Mouse (Mus musculus) NIH3T3 (cell line): ENCODE measurements at regions not wholly inside any gene's neighbourhood (a gene's known extent, or its start where the extent isn't known, plus 50 kb on each side); places are given as distances from the start of the nearest gene placed in this dataset.

Experiments
- DNase-seq: peaks from one replicate; pipeline ENCODE4 v3.0.0-alpha.2; 2012; ENCODE audit warnings: low read depth

- DNase-seq, result no peak
These were observed 118.9 kb upstream of the 1700064H15Rik start for GRCm38 (mm10) chr3:19747361-19747760.

- DNase-seq, result no peak
These were observed 123.5 kb upstream of the 1700064H15Rik start for GRCm38 (mm10) chr3:19751946-19752345.

GRCm38 (mm10) chr3:19754011-19754410 is 125.5 kb upstream of the 1700064H15Rik start:
- DNase-seq, result no peak

DNA sequence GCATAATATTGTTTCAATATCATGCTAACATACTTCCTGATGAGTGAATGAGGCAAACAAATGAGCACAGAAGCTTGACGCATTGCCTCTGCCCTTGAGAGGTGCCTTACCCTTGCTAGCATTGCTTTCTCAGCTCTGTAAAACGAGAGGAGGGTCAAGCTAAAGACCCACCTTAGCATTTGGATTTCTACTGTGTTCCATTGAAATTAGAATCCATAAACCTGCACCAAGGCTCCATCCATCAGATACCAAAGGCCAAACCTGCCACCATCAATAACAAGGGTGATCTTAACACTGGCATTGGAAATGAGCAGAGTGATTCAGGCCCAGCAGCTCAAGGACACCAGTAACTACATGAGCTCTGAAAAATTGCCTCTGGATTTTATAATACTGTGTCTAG is 126.2 kb upstream of the 1700064H15Rik start:
- DNase-seq, result no peak

DNA sequence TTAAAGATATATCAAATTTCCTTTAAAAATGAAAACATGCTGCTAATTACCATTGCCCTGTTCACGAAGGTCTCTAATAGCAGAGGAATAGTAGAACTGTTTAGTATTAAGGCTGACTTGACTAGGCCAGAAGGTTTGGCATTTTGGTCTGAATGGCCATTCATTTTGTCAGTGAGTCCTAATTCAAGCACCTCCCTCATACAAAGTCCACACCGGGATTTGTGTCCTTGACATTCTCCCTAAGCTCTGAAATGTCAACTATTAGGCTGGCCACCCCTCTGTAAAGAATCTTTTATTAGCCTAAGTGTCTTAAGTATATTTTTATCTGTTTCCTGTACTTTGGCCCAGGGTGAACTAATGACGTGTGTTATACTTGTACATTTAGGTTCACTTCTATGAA is 126.7 kb upstream of the 1700064H15Rik start:
- DNase-seq, result no peak

DNA sequence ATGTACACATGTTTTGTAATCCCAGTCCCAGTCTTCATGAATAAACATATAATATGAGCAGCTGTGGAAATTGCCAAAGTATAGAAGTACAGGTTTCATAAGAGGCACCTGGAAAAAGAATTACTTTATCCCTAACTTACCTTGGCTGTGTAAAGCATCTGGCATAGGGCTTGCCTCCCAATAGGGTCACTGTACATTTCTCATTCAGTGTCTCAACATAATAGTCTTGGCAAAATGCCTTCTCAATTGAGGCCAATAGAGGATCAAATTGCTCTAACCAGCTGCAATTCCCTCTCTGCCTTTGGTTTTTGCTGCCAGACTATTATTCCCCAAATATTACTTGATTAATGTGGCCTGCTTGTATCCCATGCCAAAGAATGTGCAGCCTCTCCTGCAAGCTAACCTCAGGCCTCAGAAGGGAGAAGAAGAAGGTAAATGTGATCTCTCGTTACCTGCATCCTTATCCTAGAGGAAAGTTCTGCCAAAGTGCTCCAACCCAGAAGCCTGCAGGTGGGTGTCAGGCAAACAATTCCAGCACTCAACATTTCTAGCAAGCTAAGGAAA is 158.2 kb upstream of the Cp start:
- no peak for DNase-seq

- DNase-seq, result no peak
These were observed 146.8 kb upstream of the Cp start for GRCm38 (mm10) chr3:19810034-19810433.

DNA sequence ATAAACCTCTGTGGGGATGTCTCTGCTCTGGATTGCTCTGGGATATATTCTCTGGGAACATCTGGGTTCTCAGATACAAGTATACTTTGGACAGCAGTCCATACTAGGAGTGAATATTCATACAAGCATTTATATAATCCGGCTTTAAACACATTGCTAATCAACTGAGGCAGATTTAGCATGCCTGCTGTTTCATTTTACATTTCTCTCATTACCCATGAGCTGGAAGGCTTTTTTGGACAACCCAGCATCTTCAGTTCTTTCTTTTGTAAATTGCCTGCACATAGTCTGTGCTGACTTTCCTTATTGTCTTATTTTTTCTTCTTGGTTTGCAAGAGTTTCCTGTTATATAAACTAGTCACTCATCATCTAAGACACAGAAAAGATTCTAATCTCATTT is 131.9 kb upstream of the Cp start:
- no peak for DNase-seq

- DNase-seq, result no peak
These were observed 128.2 kb upstream of the Cp start for GRCm38 (mm10) chr3:19828518-19829246.

GRCm38 (mm10) chr3:19829752-19830151 is 127.1 kb upstream of the Cp start:
- DNase-seq, result no peak

DNA sequence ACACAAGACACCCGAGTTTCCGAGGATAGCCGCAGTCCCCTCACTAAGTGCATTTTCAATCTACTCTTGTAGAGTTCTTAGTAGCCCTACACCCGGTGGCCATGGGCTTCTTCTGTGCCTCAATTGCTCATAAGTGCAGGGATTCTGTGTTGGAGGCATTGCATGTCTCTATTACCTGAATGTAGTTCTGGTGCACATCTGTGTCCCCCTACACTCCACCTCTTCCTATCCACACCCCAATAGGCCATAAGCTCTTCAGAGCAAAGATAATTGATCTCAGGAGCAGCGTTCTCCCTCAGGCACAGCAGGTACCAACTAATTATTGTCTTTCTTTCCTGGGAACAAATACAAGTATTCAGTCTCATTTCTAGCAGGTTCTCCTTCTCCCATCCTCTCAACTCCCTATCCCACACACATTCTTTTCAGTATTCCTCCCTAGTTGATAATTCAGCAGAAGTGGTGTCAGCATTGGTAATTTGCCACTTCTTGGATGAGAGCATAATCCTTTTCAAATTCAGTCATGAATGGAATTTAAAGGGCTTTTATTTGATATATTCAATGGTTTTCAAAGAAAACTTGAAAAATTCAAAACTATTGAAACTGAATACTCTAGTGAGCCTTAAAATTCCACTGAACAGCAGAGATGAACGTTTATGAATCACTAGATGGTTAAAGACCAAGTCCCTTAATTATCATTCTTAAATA is 108.7 kb upstream of the Cp start:
- no peak for DNase-seq

DNA sequence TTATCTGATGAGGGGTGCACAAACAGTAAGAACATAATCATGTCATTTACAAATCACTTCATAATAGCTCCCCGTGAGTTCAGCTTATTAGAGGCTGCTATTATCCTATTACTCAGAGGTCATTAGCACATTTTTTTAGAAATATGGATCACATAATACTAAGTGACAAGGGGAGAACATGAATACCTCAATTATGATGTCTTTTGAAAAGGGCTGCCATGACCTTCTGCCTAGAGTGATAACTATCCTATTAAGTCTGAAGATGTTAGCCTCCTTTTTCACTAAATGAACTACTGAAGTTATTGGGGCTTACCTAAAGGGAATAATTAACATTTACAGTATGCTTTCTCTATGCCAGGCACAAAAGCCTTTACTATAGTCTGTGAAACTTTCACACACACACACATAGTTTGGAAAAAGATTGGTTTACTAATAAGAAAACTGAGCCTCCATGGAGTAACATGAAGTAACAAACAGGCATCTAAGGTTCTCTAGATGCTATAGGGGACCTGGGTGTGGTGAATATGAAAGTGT is 108.1 kb upstream of the Cp start:
- DNase-seq, result no peak

DNA sequence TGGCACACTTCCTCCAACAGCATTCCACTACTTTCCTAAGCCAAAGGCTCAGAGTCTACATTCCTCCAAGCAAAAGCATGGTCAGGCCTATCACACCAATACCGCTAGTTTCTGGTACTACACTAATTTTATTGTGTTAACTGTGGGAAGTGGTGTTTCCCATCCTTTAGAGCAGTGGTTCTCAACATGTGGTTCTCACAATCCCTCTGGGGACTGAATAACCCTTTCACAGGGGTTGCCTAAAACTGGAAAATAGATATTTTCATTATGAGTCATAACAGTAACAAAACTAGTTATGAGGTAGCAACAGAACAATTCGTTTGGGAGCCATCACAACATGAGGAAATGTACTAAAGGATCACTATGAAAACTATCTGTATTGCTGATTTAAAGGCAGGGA is 74.2 kb upstream of the Cp start:
- peak; percentile 42 for DNase-seq

GRCm38 (mm10) chr3:19888405-19888804 is 68.4 kb upstream of the Cp start:
- DNase-seq, result peak; percentile 11

- no peak for DNase-seq
These were observed 62.6 kb upstream of the Cp start for GRCm38 (mm10) chr3:19894258-19894629.

- peak; percentile 98 for DNase-seq
These were observed 62.0 kb upstream of the Cp start for GRCm38 (mm10) chr3:19894630-19895578.

DNA sequence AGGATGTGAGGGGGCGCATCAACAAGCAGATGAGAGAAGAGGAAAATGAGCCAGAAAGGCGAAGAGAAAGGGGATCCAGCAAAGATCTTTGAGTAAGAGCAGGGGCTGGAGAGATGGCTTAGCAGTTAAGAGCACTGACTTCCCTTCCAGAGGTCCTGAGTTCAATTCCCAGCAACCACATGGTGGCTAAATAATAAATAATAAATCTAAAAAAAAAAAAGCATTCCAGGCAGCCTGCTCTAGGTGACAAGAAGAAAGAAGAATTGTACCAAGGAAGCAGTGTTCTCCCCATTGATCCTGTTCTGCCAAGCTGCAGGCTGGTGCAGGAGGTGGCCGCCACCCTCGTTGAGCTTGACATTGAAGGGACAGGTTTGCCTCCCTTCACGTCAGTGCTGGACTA is 61.1 kb upstream of the Cp start:
- DNase-seq, result no peak

DNA sequence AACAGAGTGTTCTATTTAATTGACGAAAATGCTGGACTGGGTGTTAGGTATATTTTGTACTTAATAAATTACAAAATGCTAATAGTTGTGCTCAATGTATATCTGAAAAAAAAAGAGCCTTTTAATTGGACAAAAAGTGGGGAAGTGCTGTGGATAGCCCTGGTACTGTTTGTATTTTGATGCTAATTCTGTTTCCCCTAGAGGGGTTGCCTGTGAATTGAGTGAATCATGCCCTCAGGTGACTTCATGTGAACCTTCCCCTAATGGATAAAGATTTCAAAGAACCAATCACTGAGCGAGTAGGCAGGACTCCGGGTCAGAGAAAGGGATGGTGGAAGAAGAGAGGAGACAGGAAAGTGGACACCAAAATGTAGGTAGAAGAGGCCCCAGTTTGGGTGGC is 59.7 kb upstream of the Cp start:
- DNase-seq, result no peak

DNA sequence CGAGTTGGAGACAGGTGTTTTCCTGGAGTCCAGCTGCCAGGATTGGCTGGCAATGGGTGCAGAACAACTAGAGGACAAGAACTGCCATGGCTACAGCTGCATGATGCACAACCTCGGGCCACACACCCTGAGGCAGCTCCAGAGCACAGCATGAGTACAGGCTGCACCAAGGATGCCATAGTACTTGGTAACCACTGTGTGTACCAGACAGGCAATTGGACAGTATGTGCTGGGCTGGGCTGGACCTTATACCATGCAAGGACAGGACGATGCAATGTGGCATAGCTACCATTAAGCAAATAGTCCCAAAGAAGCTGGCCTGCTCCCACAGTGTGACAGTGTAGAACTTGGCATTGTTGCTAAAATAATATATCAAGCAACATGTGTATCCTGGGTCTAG is 54.6 kb upstream of the Cp start:
- no peak for DNase-seq

DNA sequence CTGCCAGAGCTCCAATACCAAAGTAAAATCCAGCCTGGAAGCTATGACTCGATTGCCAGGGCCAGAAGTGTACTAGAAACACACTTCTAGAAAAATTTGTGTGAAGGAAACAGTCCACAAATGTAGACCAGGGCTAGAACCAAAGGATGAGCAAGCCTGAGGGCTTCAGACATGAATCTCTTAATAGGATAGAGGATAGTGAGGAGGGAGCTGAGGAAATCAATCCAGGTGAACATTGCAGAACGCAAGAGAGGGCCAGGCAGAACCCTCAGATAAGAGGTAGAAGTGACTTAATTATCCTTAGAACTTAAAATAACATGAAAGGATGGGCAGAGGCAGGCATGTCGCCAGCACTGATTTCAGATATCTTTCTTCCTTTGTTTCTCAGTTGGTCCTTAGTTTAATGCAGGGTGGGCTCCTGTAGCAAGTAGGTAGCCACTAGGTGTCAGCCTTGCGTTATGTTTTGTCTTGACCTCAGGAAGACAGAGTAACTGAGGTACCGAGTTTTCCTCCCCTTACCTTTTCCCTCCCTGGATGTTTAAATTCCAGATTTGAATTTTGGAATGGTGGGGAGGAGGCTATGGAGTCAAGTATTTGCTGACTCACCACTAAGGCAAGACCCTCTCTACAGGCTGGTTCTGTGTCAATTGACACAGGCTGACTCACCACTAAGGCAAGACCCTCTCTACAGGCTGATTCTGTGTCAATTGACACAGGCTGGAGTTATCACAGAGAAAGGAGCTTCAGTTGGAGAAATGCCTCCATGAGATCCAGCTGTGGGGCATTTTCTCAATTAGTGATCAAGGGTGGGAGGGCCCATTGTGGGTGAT is 52.2 kb upstream of the Cp start:
- peak; percentile 84 for DNase-seq
